Mouse (Mus musculus) heart, postnatal 4 days (tissue): Measurements from ENCODE around the gene Calhm4. TPM values are rescaled to one million over a fixed set of nuclear protein-coding genes. Genes with fewer than 3 reads are reported as not detected.
"Not testable (repeated sequence)": the region's sequence is repeated elsewhere in the genome, so short reads cannot be mapped to it uniquely, and the experiment has no call there.

Source experiments
- DNase-seq: peaks from one replicate; pipeline ENCODE4 v3.0.0; 2021
- total RNA-seq, 2 experiments: library from RNA; stranded (reverse); gene quantifications; 2 replicates each; pipeline ENCODE4 v1.2.3; 2021

Calhm4 gene
- not detected for total RNA-seq

GRCm38 (mm10) chr10:34044210-34044609 is at the start of gene Calhm4:
Gene Calhm4, minus strand, starts transcription at chr10:34044310.
- DNase-seq, result no peak

- DNase-seq, result no peak
Observed at GRCm38 (mm10) chr10:34091888-34092287, 47.8 kb upstream of the Calhm4 start.

GRCm38 (mm10) chr10:34090481-34090880 is 46.4 kb upstream of the Calhm4 start:
- no peak for DNase-seq

GRCm38 (mm10) chr10:34089517-34089916 is 45.4 kb upstream of the Calhm4 start:
- no peak for DNase-seq

GRCm38 (mm10) chr10:34088515-34088914 is 44.4 kb upstream of the Calhm4 start:
- no peak for DNase-seq

- no peak for DNase-seq
Observed at GRCm38 (mm10) chr10:34086514-34086913, 42.4 kb upstream of the Calhm4 start.

- no peak for DNase-seq
Observed at GRCm38 (mm10) chr10:34074522-34075200, 30.6 kb upstream of the Calhm4 start.

GRCm38 (mm10) chr10:34071650-34072049 is 27.5 kb upstream of the Calhm4 start:
- no peak for DNase-seq

GRCm38 (mm10) chr10:34070999-34071492 is 26.9 kb upstream of the Calhm4 start:
- DNase-seq, result no peak

GRCm38 (mm10) chr10:34069606-34070005 is 25.5 kb upstream of the Calhm4 start:
- DNase-seq, result no peak

GRCm38 (mm10) chr10:34066591-34066990 is 22.5 kb upstream of the Calhm4 start:
- DNase-seq, result no peak

GRCm38 (mm10) chr10:34053987-34054386 is 9.9 kb upstream of the Calhm4 start:
- no peak for DNase-seq

- DNase-seq, result no peak
Observed at GRCm38 (mm10) chr10:34037401-34037800, 6.7 kb downstream of the Calhm4 start, which contains the start of gene Trappc3l. Gene Trappc3l, plus strand, starts transcription at chr10:34037597.

- no peak for DNase-seq
Observed at GRCm38 (mm10) chr10:34036587-34036986, 7.5 kb downstream of the Calhm4 start.

- peak; percentile 84 for DNase-seq
Observed at GRCm38 (mm10) chr10:34033630-34034305, 10.3 kb downstream of the Calhm4 start.

GRCm38 (mm10) chr10:34030322-34030721 is 13.8 kb downstream of the Calhm4 start:
- no peak for DNase-seq

- peak; percentile 98 for DNase-seq
Observed at GRCm38 (mm10) chr10:34019302-34020075, 24.6 kb downstream of the Calhm4 start, which contains the start of gene Rwdd1. Gene Rwdd1, minus strand, starts transcription at chr10:34019624.

GRCm38 (mm10) chr10:34018746-34019301 is 25.3 kb downstream of the Calhm4 start:
- no peak for DNase-seq

- no peak for DNase-seq
Observed at GRCm38 (mm10) chr10:34013241-34013640, 30.9 kb downstream of the Calhm4 start.

- DNase-seq, result no peak
Observed at GRCm38 (mm10) chr10:34012581-34012980, 31.5 kb downstream of the Calhm4 start.

GRCm38 (mm10) chr10:33998397-33998796 is 45.7 kb downstream of the Calhm4 start:
- no peak for DNase-seq

- not testable (repeated sequence) for DNase-seq
Observed at GRCm38 (mm10) chr10:33996686-33997085, 47.4 kb downstream of the Calhm4 start.
